In the genomic region with DNA sequence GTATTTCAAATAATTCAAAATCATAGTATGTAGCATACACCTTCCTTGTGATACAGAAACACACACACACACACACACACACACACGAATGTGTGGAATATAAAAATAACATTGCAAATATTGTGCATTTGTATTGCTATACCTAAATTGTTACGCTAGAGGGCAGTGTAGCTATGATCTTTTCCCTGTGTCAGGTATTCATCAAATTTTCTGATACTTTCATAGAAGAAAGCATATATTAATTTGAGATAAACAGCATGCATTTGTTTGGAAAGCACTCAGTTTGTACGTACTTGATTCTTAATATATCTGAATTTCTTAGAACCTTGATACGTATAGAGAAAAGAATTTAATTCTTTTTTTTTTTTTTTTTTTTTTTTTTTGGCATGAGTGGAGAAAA, we compare ENCODE assay signal across 10 mouse cellular contexts.
DNase-seq lines count a peak whose midpoint lies in the region; ATAC-seq and TF ChIP-seq lines count a peak whose summit lies in the region.
"Had no signal": no experiment of that assay in that cellular context is flagged by ENCODE, and none has a peak within 500 bp of the region (broad histone marks: within the 10 kb centered on the region; RNA-seq: fewer than 3 reads in every experiment).

No protein-coding gene starts in this region.

- no peak for ATAC-seq in erythroid progenitor cell, adult 5-6 weeks (replicated peaks; ENCODE audit: low FRiP score, poor library complexity, severe bottlenecking)

- H3K27me3 ChIP-seq in kidney, adult 2 months (replicated peaks; ENCODE audit: control insufficient read depth, insufficient read depth, low read length), result no peaks in the 10 kb centered on the region
- H3K27me3 ChIP-seq: neural tube, embryonic 15.5 days had no signal

- H3K36me3 ChIP-seq in kidney, adult 2 months (ENCODE audit: control insufficient read depth, insufficient read depth, low read length), result no peaks in the 10 kb centered on the region
- H3K36me3 ChIP-seq: neural tube, embryonic 15.5 days had no signal

- WGBS in kidney, adult 2 months, result 24% methylated on average over 4 of the region's 4 CpGs

- H3K27ac ChIP-seq in kidney, adult 2 months (ENCODE audit: insufficient read depth, low read depth, low read length), result no peak overlapping the region
- H3K27ac ChIP-seq: neural tube, embryonic 15.5 days had no signal

- no peak for TF ChIP-seq POLR2A in kidney, adult 2 months (IDR thresholded peaks at IDR 0.05; ENCODE audit: low read depth, low read length)

- H3K4me3 ChIP-seq in kidney, adult 2 months (ENCODE audit: insufficient read depth, low read depth, low read length), result no peak overlapping the region
- H3K4me3 ChIP-seq: neural tube, embryonic 15.5 days had no signal

- TF ChIP-seq CTCF in kidney, adult 2 months (conservative IDR thresholded peaks at IDR 0.05; ENCODE audit: insufficient read depth, insufficient read length, low read depth, low read length), result no peak

- H3K4me1 ChIP-seq in kidney, adult 2 months (ENCODE audit: control insufficient read depth, insufficient read depth, low read length), result no peaks in the 10 kb centered on the region
- H3K4me1 ChIP-seq: neural tube, embryonic 15.5 days had no signal

- DNase-seq in kidney, adult 2 months, result peak; percentile 6
- DNase-seq in kidney, adult 11 months, result no peak
- peak; percentile 59 for DNase-seq in 3T3-L1 (ENCODE audit: low read depth, low spot score)
- DNase-seq in CD4-positive, CD25-positive, alpha-beta regulatory T cell, adult 2 months (ENCODE audit: low read depth, low spot score), result peak; percentile 15
- peak; percentile 35 for DNase-seq in embryo, embryonic 10 days (ENCODE audit: low spot score)
- no peak for DNase-seq in spleen, postnatal 36 days (ENCODE audit: low spot score in 2 of 2)
- no peak for DNase-seq in MN1 (ENCODE audit: low spot score)
- DNase-seq: lung, adult 18-20 months had no signal

Comparison
In these comparisons a context has a peak if more than half of its experiments do, and no peak if none do; other contexts are left out.
1. DNase-seq: peak in kidney, adult 2 months (single experiment), 3T3-L1 (single experiment), CD4-positive, CD25-positive, alpha-beta regulatory T cell, adult 2 months (single experiment) and embryo, embryonic 10 days (single experiment); none in kidney, adult 11 months (single experiment), spleen, postnatal 36 days (0 of 2) and MN1 (single experiment).